Mouse (Mus musculus): ENCODE measurements around the gene Rsad2. TPM values are rescaled to one million over a fixed set of nuclear protein-coding genes. Genes with fewer than 3 reads are reported as not detected.

The Rsad2 gene
- polyA plus RNA-seq, 1 experiment from 2014 or later: 0.75 TPM

GRCm38 (mm10) chr12:26471376-26471775, 15.1 kb upstream of the Rsad2 start:
- H3K36me3 ChIP-seq: peaks cover 3% of the 10 kb centered on the region; the same call in 1 of the 2 replicates
- H3K27ac ChIP-seq: peak overlapping the region; percentile 94
- H3K9me3 ChIP-seq (replicated peaks): no peaks in the 10 kb centered on the region
- peaks cover 72% of the 10 kb centered on the region for H3K4me1 ChIP-seq
- H3K9ac ChIP-seq: peak overlapping the region; percentile 46; the same call in 1 of the 2 replicates
- no peaks in the 10 kb centered on the region for H3K27me3 ChIP-seq (replicated peaks)
- 65% methylated on average over 3 of the region's 3 CpGs for WGBS (ENCODE audit: insufficient replicate concordance)
- H3K4me3 ChIP-seq: peak overlapping the region; percentile 76
- peak overlapping the region; percentile 96 for H3K4me2 ChIP-seq
- no peak for ATAC-seq

GRCm38 (mm10) chr12:26470042-26470409, 13.8 kb upstream of the Rsad2 start:
- ATAC-seq: no peak
- peak overlapping the region; percentile 78; the same call in 1 of the 2 replicates for H3K27ac ChIP-seq
- WGBS (ENCODE audit: insufficient replicate concordance): 29% methylated on average over 6 of the region's 6 CpGs
- peaks cover 3% of the 10 kb centered on the region; the same call in 1 of the 2 replicates for H3K36me3 ChIP-seq
- no peaks in the 10 kb centered on the region for H3K27me3 ChIP-seq (replicated peaks)
- peak overlapping the region; percentile 76 for H3K4me3 ChIP-seq
- peaks cover 63% of the 10 kb centered on the region for H3K4me1 ChIP-seq
- H3K9me3 ChIP-seq (replicated peaks): no peaks in the 10 kb centered on the region
- H3K4me2 ChIP-seq: peak overlapping the region; percentile 96
- peak overlapping the region; percentile 77 for H3K9ac ChIP-seq

GRCm38 (mm10) chr12:26469098-26470041, 13.1 kb upstream of the Rsad2 start, which contains the start of gene Cmpk2:
Gene Cmpk2, plus strand, starts transcription at chr12:26469204.
- peak; percentile 39 for ATAC-seq
- WGBS (ENCODE audit: insufficient replicate concordance): under 1% methylated on average over 69 of the region's 69 CpGs

GRCm38 (mm10) chr12:26465600-26465999, 9.3 kb upstream of the Rsad2 start:
- 61% methylated on average over 5 of the region's 5 CpGs for WGBS (ENCODE audit: insufficient replicate concordance)
- Histone ChIP-seq H3K9ac (no peak overlapping the region), H3K4me1 (peaks cover 23% of the 10 kb centered on the region), H3K9me3 (replicated peaks) (no peaks in the 10 kb centered on the region), H3K4me2 (no peak overlapping the region), H3K27ac (no peak overlapping the region), H3K4me3 (no peak overlapping the region), H3K36me3 (no peaks in the 10 kb centered on the region), H3K27me3 (replicated peaks) (no peaks in the 10 kb centered on the region)
- no peak for ATAC-seq

More at GRCm38 (mm10) chr12:26469098-26470041, 13.1 kb upstream of the Rsad2 start, which contains the start of gene Cmpk2:
- Histone ChIP-seq H3K9me3 (replicated peaks) (no peaks in the 10 kb centered on the region), H3K4me3 (peak within 1 kb of the TSS; percentile 76), H3K27me3 (replicated peaks) (no peaks in the 10 kb centered on the region), H3K9ac (peak within 1 kb of the TSS; percentile 77), H3K27ac (peak within 1 kb of the TSS; percentile 78), H3K36me3 (peaks cover 3% of the 10 kb centered on the region; the same call in 1 of the 2 replicates), H3K4me2 (peak within 1 kb of the TSS; percentile 96), H3K4me1 (peaks cover 61% of the 10 kb centered on the region)

GRCm38 (mm10) chr12:26460091-26460490, 3.8 kb upstream of the Rsad2 start:
- no peak overlapping the region for H3K4me3 ChIP-seq
- no peak overlapping the region for H3K27ac ChIP-seq
- H3K27me3 ChIP-seq (replicated peaks): no peaks in the 10 kb centered on the region
- H3K4me1 ChIP-seq: peaks cover 8% of the 10 kb centered on the region
- H3K9ac ChIP-seq: no peak overlapping the region
- no peak for ATAC-seq
- H3K9me3 ChIP-seq (replicated peaks): no peaks in the 10 kb centered on the region
- WGBS (ENCODE audit: insufficient replicate concordance): 12% methylated on average over 2 of the region's 2 CpGs
- H3K4me2 ChIP-seq: no peak overlapping the region
- no peaks in the 10 kb centered on the region for H3K36me3 ChIP-seq

- no peak for ATAC-seq
- no peak overlapping the region for H3K4me2 ChIP-seq
- WGBS (ENCODE audit: insufficient replicate concordance): 23% methylated on average over 5 of the region's 5 CpGs
- no peak overlapping the region for H3K4me3 ChIP-seq
- no peak overlapping the region for H3K9ac ChIP-seq
- peaks cover 26% of the 10 kb centered on the region for H3K4me1 ChIP-seq
- no peak overlapping the region for H3K27ac ChIP-seq
- H3K9me3 ChIP-seq (replicated peaks): no peaks in the 10 kb centered on the region
- no peaks in the 10 kb centered on the region for H3K27me3 ChIP-seq (replicated peaks)
- H3K36me3 ChIP-seq: no peaks in the 10 kb centered on the region
Measured at GRCm38 (mm10) chr12:26454682-26455081, 1.6 kb downstream of the Rsad2 start.

- H3K9me3 ChIP-seq (replicated peaks): no peaks in the 10 kb centered on the region
- H3K36me3 ChIP-seq: no peaks in the 10 kb centered on the region
- peaks cover 26% of the 10 kb centered on the region for H3K4me1 ChIP-seq
- 7% methylated on average over 4 of the region's 4 CpGs for WGBS (ENCODE audit: insufficient replicate concordance)
- H3K9ac ChIP-seq: no peak overlapping the region
- H3K27ac ChIP-seq: no peak overlapping the region
- H3K4me2 ChIP-seq: no peak overlapping the region
- no peak overlapping the region for H3K4me3 ChIP-seq
- H3K27me3 ChIP-seq (replicated peaks): no peaks in the 10 kb centered on the region
- no peak for ATAC-seq
Measured at GRCm38 (mm10) chr12:26452951-26453350, 3.3 kb downstream of the Rsad2 start.

GRCm38 (mm10) chr12:26451150-26451549, 5.1 kb downstream of the Rsad2 start:
- no peak overlapping the region for H3K27ac ChIP-seq
- 4% methylated on average over 1 of the region's 1 CpGs for WGBS (ENCODE audit: insufficient replicate concordance)
- no peaks in the 10 kb centered on the region for H3K9me3 ChIP-seq (replicated peaks)
- 0 out of 2 replicates have a peak, but pooled peaks have one; percentile 30 for ATAC-seq
- no peak overlapping the region for H3K4me2 ChIP-seq
- no peak overlapping the region for H3K4me3 ChIP-seq
- H3K27me3 ChIP-seq (replicated peaks): no peaks in the 10 kb centered on the region
- H3K9ac ChIP-seq: no peak overlapping the region
- no peaks in the 10 kb centered on the region for H3K36me3 ChIP-seq
- H3K4me1 ChIP-seq: peaks cover 22% of the 10 kb centered on the region

GRCm38 (mm10) chr12:26449483-26449882, 6.8 kb downstream of the Rsad2 start:
- ATAC-seq: no peak
- no peak overlapping the region for H3K27ac ChIP-seq
- no peaks in the 10 kb centered on the region for H3K36me3 ChIP-seq
- H3K4me3 ChIP-seq: no peak overlapping the region
- H3K27me3 ChIP-seq (replicated peaks): no peaks in the 10 kb centered on the region
- H3K9ac ChIP-seq: no peak overlapping the region
- no peaks in the 10 kb centered on the region for H3K9me3 ChIP-seq (replicated peaks)
- peaks cover 18% of the 10 kb centered on the region for H3K4me1 ChIP-seq
- H3K4me2 ChIP-seq: no peak overlapping the region
- 86% methylated on average over 2 of the region's 2 CpGs for WGBS (ENCODE audit: insufficient replicate concordance)

- Histone ChIP-seq H3K9me3 (replicated peaks) (no peaks in the 10 kb centered on the region), H3K36me3 (no peaks in the 10 kb centered on the region), H3K27ac (no peak overlapping the region), H3K4me1 (peaks cover 5% of the 10 kb centered on the region), H3K4me2 (no peak overlapping the region), H3K4me3 (no peak overlapping the region), H3K9ac (no peak overlapping the region), H3K27me3 (replicated peaks) (no peaks in the 10 kb centered on the region)
- 59% methylated on average over 4 of the region's 4 CpGs for WGBS (ENCODE audit: insufficient replicate concordance)
- ATAC-seq: no peak
Measured at GRCm38 (mm10) chr12:26446377-26447045, 9.7 kb downstream of the Rsad2 start.

- Histone ChIP-seq H3K27me3 (replicated peaks) (no peaks in the 10 kb centered on the region), H3K9me3 (replicated peaks) (no peaks in the 10 kb centered on the region)
- ATAC-seq: no peak
Measured at GRCm38 (mm10) chr12:26444511-26444910, 11.7 kb downstream of the Rsad2 start.

GRCm38 (mm10) chr12:26444054-26444453, 12.2 kb downstream of the Rsad2 start:
- no peak for ATAC-seq
- Histone ChIP-seq H3K4me1 (no peaks in the 10 kb centered on the region), H3K9me3 (replicated peaks) (no peaks in the 10 kb centered on the region), H3K4me2 (no peak overlapping the region), H3K9ac (no peak overlapping the region), H3K27me3 (replicated peaks) (no peaks in the 10 kb centered on the region), H3K4me3 (no peak overlapping the region), H3K27ac (no peak overlapping the region), H3K36me3 (no peaks in the 10 kb centered on the region)
- WGBS (ENCODE audit: insufficient replicate concordance): 0% methylated on average over 2 of the region's 2 CpGs

More at GRCm38 (mm10) chr12:26444511-26444910, 11.7 kb downstream of the Rsad2 start:
- Histone ChIP-seq H3K4me1 (no peaks in the 10 kb centered on the region), H3K4me2 (no peak overlapping the region), H3K9ac (no peak overlapping the region), H3K4me3 (no peak overlapping the region), H3K36me3 (no peaks in the 10 kb centered on the region), H3K27ac (no peak overlapping the region)
- 70% methylated on average over 2 of the region's 2 CpGs for WGBS (ENCODE audit: insufficient replicate concordance)
